Mouse (Mus musculus) testis, adult 2 months (tissue): ENCODE measurements around the gene Stim1.

Experiments used
- CTCF ChIP-seq: fragments of 200-500 bp; IDR thresholded peaks from 2 replicates; pipeline ENCODE4 v1.5.1; 2012; ENCODE audit warnings: low read depth, mild to moderate bottlenecking, inconsistent platforms, low read length, moderate library complexity; ENCODE audit not compliant: control insufficient read depth, insufficient read depth, insufficient replicate concordance
- POLR2A ChIP-seq: fragments of 200-500 bp; IDR thresholded peaks from 2 replicates; pipeline ENCODE4 v1.6.1; 2012; ENCODE audit warnings: low read depth, mild to moderate bottlenecking, inconsistent platforms, low read length, moderate library complexity; ENCODE audit not compliant: control insufficient read depth

DNA sequence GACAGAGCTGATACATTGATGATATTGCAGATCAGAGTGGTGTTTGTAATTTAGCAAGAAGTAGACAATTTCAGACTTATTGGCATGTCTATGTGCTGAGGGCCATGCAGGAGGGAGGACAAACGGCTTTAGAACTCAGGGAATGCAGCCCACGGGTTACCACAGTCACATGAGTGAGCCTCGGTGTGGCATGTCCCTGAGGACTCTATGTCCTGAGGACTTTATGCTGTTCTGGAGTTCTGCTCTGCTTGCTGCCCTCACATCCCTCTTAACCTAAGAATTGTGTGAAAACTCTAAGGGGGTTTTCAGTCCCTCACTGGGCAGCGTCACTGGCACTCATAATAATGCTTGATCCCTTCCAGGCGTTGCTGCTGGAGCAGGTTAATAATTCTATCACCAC, 205.1 kb downstream of the Stim1 start:
- no peak for TF ChIP-seq POLR2A
- TF ChIP-seq CTCF = no peak
